Mouse (Mus musculus) right cerebral cortex, adult 18-20 months (tissue): ENCODE measurements at regions not wholly inside any gene's neighbourhood (a gene's known extent, or its start where the extent isn't known, plus 50 kb on each side); places are given as distances from the start of the nearest gene placed in this dataset.

Experiments used
- DNase-seq: peaks from one replicate; pipeline ENCODE4 v3.0.0; 2022; ENCODE audit warnings: mixed read lengths

DNA sequence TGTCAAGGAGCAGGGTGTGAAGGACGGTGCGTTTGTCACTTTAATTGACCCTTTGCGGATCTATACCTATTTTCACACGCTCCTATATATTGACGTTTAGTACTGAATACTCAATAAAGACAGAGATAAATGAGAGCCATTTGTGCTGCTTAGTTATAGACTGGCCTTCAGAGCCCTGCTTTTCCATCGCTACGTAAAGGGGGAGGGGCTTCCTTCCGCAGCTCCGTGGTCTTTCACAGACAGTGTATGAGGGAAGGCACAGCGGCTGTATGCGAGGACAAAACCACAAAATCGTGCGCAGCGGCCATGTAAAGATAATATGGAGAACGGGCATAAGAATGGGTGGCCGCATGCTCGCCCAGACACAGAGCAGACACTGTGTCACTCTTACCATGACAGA is 58.4 kb upstream of the Pced1b start:
- DNase-seq = no peak

- no peak for DNase-seq
These were observed 59.1 kb upstream of the Pced1b start for GRCm38 (mm10) chr15:97187831-97188230.

- DNase-seq = no peak
These were observed 60.9 kb upstream of the Pced1b start for GRCm38 (mm10) chr15:97186034-97186433.

- no peak for DNase-seq
These were observed 64.3 kb upstream of the Pced1b start for GRCm38 (mm10) chr15:97182617-97183038.

DNA sequence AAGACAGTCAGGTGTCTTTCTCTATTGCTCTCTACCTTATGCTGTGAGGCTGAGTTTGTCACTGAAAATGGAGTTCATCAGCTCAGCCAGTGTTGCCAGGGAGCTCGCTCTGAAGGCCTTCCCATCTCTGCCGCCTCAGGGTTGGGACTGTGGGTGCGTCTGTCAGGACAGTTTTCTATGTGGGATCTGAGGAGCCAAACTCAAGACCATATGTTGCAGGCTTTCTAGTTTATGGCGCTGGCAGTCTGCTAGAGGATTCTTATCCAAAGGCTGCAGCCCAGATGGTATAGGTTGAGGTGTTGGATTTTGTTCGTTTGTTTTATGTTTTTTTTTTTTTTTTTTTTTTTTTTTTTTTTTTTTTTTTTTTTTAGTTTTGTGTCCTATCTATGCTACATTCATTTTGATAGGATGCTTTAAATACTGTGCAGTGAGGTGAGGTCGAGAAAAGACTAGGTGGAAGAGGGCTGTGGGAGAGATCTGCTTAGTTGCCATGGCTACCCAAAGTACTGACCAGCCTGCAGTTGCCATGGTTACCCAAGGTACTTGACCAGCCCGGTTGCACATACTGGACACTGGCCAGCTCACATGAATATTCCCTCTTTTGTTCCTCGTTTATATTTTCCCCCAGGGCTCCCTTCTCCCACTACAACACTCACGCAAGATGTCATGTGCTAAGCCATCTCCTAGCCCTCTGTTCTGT is 65.8 kb upstream of the Pced1b start:
- peak; percentile 15 for DNase-seq

DNA sequence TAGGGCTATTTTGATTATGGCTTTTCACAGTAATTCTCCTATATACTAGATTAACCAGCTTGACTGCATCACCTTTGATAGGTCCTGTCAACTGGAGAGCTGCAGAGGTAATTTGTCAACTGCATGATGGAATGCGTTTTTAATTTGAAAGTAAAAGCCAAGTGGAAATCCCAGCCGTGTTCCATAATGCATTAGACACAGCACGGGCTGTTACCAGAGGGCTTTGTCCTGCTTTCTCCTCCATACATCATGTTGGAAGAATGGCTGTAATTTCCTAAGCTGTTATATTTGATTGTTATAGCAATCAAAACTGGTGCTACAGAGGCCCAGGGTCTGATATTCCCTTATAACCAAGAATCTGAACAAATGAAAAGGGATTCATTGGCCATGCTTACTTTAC is 68.6 kb upstream of the Pced1b start:
- no peak for DNase-seq

GRCm38 (mm10) chr15:97177806-97178205 is 69.1 kb upstream of the Pced1b start:
- no peak for DNase-seq

DNA sequence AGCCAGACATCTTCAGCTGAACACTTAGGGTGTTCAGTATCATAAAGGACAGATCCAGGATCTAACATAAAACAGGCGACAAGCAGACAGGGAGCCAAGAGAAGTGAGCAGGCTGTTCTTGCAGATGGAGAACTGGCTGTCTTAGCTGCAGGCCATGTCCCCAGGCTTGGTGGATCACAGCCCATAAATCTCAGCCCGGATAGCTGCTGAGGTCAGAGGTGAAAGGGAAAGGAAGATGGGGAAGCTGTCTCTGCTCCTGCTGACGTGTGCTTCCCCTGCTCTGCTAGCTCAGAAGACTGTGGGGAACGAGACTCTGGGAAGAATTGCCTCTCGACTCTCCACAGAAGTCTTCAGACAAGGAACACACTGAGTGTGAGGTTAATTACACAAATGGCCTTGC is 71.9 kb upstream of the Pced1b start:
- no peak for DNase-seq

- no peak for DNase-seq
These were observed 73.7 kb upstream of the Pced1b start for GRCm38 (mm10) chr15:97173233-97173632.

DNA sequence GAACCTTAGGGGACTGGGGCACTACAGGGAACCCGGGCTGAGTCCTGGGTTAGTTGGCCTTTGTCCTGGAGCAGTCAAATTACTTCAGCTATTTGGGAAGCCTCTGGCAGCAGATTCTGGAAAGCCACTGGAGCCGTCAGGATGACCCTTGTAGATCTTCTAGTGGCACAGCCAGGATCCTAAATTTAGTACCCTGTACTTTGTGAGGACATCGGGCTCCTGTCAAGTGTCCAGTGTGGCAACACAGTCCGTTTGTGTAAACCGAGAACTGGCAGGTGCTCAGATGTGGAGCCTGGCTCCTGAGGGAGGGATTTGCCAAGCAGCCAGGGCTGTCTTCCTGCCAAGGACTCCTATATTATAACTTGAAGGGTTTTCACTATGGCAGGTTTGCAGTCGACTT is 76.8 kb upstream of the Pced1b start:
- DNase-seq = no peak

DNA sequence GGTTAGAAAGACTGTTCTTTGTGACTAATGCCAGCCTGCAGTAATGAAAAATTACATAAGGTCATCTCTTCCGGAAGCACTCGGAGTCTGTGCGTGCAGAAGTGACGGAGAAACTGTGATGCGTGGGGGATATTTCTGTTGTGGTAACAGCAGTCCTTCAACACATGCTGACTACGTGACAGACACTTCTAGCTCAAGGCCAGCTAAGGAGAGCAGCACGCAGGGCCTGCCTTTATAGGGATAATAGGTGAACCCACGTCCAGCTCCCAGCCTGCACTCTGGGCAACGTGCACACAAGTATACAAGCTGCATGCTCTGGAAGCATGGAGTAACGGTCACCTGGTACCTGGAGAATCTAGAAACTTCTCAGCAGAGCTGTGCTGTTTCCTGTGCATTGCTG is 77.5 kb upstream of the Pced1b start:
- peak; percentile 10 for DNase-seq

DNA sequence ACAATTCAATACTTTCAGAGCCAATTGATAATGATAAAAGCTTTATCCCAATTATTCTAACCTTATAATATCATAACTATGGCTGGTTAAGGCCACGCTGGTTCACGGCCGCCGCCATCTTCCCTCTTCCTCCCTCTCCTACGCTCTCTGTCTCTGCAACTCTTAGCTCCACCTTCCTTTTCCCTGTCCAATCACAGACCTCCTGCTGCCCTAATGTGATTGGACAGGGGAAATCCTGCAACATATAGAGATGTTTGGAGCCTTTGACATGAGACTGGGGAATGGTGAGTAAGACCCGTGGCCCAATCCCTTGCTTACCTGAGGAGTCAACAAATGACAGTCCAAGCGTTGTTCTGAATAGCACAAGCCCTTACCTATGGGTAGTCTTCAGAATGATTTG is 79.8 kb upstream of the Pced1b start:
- DNase-seq = no peak

DNA sequence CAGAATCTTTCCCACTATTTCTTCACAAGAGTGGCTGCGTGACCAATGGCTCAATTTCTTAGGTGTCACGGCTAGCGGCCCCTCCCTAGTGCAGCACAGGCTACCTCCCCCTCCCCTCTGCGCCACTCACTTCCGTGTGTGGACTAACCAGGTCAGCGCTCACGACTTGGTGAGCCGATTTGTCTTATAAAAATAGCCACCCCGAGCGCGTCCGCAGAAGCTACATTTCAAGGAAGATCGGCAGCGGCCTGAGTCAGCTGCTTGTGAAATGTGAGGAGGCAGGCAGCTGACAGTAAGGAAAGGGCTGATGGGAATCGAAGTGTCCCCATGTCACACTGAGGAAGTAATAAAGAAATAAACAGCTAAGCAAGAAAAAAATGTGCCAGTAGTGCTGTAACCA is 82.3 kb upstream of the Pced1b start:
- DNase-seq = peak; percentile 38

DNA sequence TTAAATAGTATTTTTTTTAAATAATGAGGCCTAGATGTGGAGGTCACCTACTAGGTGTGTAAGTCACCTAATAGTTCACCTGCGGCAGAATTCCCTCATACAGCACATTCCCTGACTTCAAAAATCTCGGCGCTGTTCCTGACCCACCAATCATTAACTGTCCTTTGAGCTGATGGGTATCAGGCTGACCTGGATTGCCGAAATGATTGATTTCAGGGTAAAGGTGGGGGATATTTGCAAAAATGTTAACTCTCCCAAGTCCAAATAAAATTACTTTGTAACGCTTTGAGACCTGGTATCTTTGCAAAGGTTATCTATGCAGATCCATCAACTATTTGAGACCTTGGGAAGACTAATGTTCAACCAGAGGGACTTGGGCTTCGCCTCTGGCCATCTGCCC is 82.9 kb upstream of the Pced1b start:
- DNase-seq = no peak

DNA sequence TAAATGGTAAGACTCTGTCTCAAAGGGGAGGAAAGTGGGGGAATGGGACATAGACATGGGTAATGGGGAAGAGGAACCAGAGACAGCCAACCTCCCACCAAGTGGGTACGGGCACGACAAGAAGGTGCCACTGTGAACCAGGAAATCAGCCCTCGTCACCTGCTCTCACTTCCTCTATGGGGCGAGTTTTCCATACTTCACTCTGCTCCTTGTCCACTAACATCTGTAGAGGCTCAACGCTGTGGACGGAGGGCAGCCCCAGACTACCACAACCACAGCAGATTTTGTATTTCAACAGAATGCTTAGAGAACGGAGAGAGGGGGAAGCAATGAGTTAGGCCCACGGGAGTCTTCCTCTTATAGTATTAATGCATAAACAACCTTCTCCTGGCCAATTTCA is 83.8 kb upstream of the Pced1b start:
- DNase-seq = no peak

GRCm38 (mm10) chr15:97162305-97162704 is 84.6 kb upstream of the Pced1b start:
- no peak for DNase-seq

- no peak for DNase-seq
These were observed 85.4 kb upstream of the Pced1b start for GRCm38 (mm10) chr15:97161530-97161929.

- no peak for DNase-seq
These were observed 94.6 kb upstream of the Pced1b start for GRCm38 (mm10) chr15:97152354-97152753.

DNA sequence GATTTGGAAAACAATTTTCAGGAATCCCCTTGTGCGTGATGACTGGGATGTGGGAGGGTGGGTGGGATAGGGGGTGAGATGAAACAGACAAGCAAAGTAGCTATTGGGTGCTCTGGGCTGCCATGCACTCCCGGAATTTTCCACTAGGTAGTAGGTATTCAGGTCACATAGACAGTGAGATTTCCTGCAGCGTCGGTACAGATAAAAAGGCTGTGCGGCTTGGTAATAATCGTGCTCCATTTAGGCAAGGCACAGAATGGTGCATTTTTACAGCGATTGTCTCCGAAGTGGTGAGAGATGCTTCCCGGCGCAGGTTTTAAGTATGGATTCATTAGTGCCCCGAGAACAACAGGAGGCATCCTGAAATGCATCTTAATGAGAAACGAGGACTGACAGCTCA is 95.1 kb upstream of the Pced1b start:
- DNase-seq = peak; percentile 17

- DNase-seq = no peak
These were observed 95.4 kb upstream of the Slc38a4 start for GRCm38 (mm10) chr15:97150983-97151735.

DNA sequence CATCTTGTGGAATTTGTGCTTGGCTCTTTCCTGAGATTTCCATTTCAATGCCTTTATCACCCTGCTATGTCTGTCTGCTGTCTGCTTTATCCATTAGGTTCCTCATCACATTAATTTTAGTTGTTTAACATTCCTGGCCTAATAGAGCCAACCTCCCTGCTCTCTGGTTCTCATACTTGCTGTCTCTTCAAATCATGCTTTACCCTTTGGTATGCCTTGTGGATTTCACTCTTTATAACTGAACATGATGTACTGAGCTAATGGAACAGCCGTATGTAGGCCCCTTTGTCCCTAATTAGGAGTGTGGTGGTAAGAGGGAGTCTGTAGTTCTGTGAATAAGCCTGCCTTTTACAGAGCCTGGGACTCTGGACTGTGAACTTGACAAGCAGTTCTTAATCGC is 86.2 kb upstream of the Slc38a4 start:
- DNase-seq = no peak

GRCm38 (mm10) chr15:97138265-97138664 is 82.5 kb upstream of the Slc38a4 start:
- DNase-seq = no peak

GRCm38 (mm10) chr15:97135291-97135690 is 79.5 kb upstream of the Slc38a4 start:
- DNase-seq = peak; percentile 49

DNA sequence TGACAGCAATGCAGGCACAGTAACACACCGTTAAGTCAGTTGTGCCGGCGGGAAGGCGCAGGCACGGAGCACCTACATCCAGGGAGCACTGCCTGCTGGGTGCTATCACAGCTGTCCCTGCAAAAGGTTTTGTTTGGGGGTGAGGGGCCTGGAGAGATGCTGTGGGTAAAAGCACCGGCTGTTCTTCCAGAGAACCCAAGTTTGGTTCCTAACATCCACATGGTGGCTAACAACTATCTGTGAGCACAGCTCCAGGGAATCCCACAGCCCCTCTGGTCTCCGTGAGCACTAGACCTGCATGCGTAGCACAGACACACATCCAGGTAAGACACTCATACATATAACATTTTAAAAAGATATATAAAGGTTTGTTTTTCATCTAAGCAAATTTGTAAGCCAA is 72.0 kb upstream of the Slc38a4 start:
- DNase-seq = no peak
